Mouse (Mus musculus): ENCODE results near the gene Nsun2.

- TF ChIP-seq EP300 (IDR thresholded peaks at IDR 0.05; ENCODE audit: insufficient read depth, low read depth, low read length) (0 out of 2 replicates have a peak, but pooled peaks have one; percentile 10), POLR2A (IDR thresholded peaks at IDR 0.05; ENCODE audit: insufficient read depth, low read depth, low read length) (no peak)
Observed at GRCm38 (mm10) chr13:69558098-69558660, 24.6 kb downstream of the Nsun2 start.
